In genomic region chr11:120679909-120680308, GRCm38 (mm10) we compare ENCODE assay signal across 9 mouse cellular contexts. TPM values are rescaled to one million over a fixed set of nuclear protein-coding genes. Genes with fewer than 3 reads are reported as not detected.
DNase-seq lines count a peak whose midpoint lies in the region; ATAC-seq and TF ChIP-seq lines count a peak whose summit lies in the region.
"Had no signal": no experiment of that assay in that cellular context is flagged by ENCODE, and none has a peak within 500 bp of the region (broad histone marks: within the 10 kb centered on the region; RNA-seq: fewer than 3 reads in every experiment).

No protein-coding gene starts in this region.

- H3K9me3 ChIP-seq in lung, postnatal 0 days (ENCODE audit: low read length) = no peaks in the 10 kb centered on the region
- no peaks in the 10 kb centered on the region for H3K9me3 ChIP-seq in limb, embryonic 10.5 days (replicated peaks)
- H3K9me3 ChIP-seq in neural tube, embryonic 15.5 days (replicated peaks) = no peaks in the 10 kb centered on the region
- H3K9me3 ChIP-seq: megakaryocyte, embryonic 14.5 days had no signal

- no peak overlapping the region for H3K4me3 ChIP-seq in heart, adult 2 months
- H3K4me3 ChIP-seq in embryonic fibroblast, embryonic 13.5 days (ENCODE audit: insufficient read depth, low read length) = no peak overlapping the region
- no peak overlapping the region for H3K4me3 ChIP-seq in lung, postnatal 0 days (ENCODE audit: low read depth, low read length)
- H3K4me3 ChIP-seq in limb, embryonic 10.5 days = no peak overlapping the region
- no peak overlapping the region for H3K4me3 ChIP-seq in neural tube, embryonic 15.5 days (replicated peaks)
- H3K4me3 ChIP-seq: megakaryocyte, embryonic 14.5 days had no signal

- peak; percentile 62 for TF ChIP-seq CTCF in heart, adult 2 months (IDR thresholded peaks at IDR 0.05)
- peak; percentile 31; the same call in 1 of the 2 replicates for TF ChIP-seq CTCF in embryonic fibroblast, embryonic 13.5 days (IDR thresholded peaks at IDR 0.05; ENCODE audit: borderline replicate concordance, insufficient read depth, low read length)
- TF ChIP-seq CTCF in lung, postnatal 0 days (IDR thresholded peaks at IDR 0.05) = peak; percentile 73

- 0 out of 2 replicates have a peak, but pooled peaks have one; percentile 13 for ATAC-seq in lung, postnatal 0 days
- ATAC-seq in neural tube, embryonic 15.5 days (ENCODE audit: low FRiP score) = no peak

- DNase-seq in heart, adult 2 months = no peak
- no peak for DNase-seq in heart, adult 11 months
- DNase-seq in CD4-positive, CD25-positive, alpha-beta regulatory T cell, adult 2 months (ENCODE audit: low read depth, low spot score) = peak; percentile 57
- peak; percentile 52 for DNase-seq in lung, postnatal 0 days (ENCODE audit: low spot score)
- DNase-seq in limb, embryonic 10.5 days (ENCODE audit: low spot score) = no peak
- DNase-seq in layer of hippocampus, adult 8-10 months (ENCODE audit: low spot score in 2 of 2) = no peak

- H3K4me2 ChIP-seq in lung, postnatal 0 days (replicated peaks; ENCODE audit: low read depth, low read length) = no peak overlapping the region
- no peak overlapping the region for H3K4me2 ChIP-seq in neural tube, embryonic 15.5 days

- H3K9ac ChIP-seq in heart, adult 2 months (ENCODE audit: low read depth, low read length) = no peak overlapping the region
- H3K9ac ChIP-seq in lung, postnatal 0 days (replicated peaks; ENCODE audit: low read depth) = no peak overlapping the region
- no peak overlapping the region for H3K9ac ChIP-seq in neural tube, embryonic 15.5 days (replicated peaks)

- peaks cover 2% of the 10 kb centered on the region; the same call in 1 of the 2 replicates for H3K4me1 ChIP-seq in heart, adult 2 months (ENCODE audit: control insufficient read depth, insufficient read depth, low read length)
- no peaks in the 10 kb centered on the region for H3K4me1 ChIP-seq in embryonic fibroblast, embryonic 13.5 days (ENCODE audit: control insufficient read depth, insufficient read depth, low read length)
- no peaks in the 10 kb centered on the region; the same call in 1 of the 2 replicates for H3K4me1 ChIP-seq in lung, postnatal 0 days (ENCODE audit: insufficient read depth, low read depth, low read length)
- H3K4me1 ChIP-seq in limb, embryonic 10.5 days = peaks cover 13% of the 10 kb centered on the region
- peaks cover 10% of the 10 kb centered on the region; the same call in 1 of the 2 replicates for H3K4me1 ChIP-seq in neural tube, embryonic 15.5 days

- H3K79me2 ChIP-seq in heart, adult 2 months (replicated peaks; ENCODE audit: control insufficient read depth, insufficient read depth, low read length) = no peaks in the 10 kb centered on the region

- H3K36me3 ChIP-seq in heart, adult 2 months (ENCODE audit: control insufficient read depth, insufficient read depth, low read length) = no peaks in the 10 kb centered on the region
- peaks cover 9% of the 10 kb centered on the region; the same call in 1 of the 2 replicates for H3K36me3 ChIP-seq in lung, postnatal 0 days (ENCODE audit: insufficient read depth, low read length)
- peaks cover 94% of the 10 kb centered on the region for H3K36me3 ChIP-seq in limb, embryonic 10.5 days
- H3K36me3 ChIP-seq in neural tube, embryonic 15.5 days = peaks cover 67% of the 10 kb centered on the region

- TF ChIP-seq POLR2A in heart, adult 2 months (IDR thresholded peaks at IDR 0.05; ENCODE audit: insufficient read depth, low read depth, low read length) = no peak
- TF ChIP-seq POLR2A in embryonic fibroblast, embryonic 13.5 days (IDR thresholded peaks at IDR 0.05; ENCODE audit: low read depth, low read length) = no peak

- intact Hi-C loops in heart, adult 2 months (cut with DNase I) = loop anchor here (2.0 kb wide), 1 partner anchor 21 kb away; no protein-coding TSS in a partner anchor

- TF ChIP-seq EP300 in heart, adult 2 months (IDR thresholded peaks at IDR 0.05; ENCODE audit: insufficient read depth, low read depth, low read length) = no peak
- TF ChIP-seq EP300 in lung, postnatal 0 days (IDR thresholded peaks at IDR 0.05) = no peak

- no peak overlapping the region for H3K27ac ChIP-seq in heart, adult 2 months
- no peak overlapping the region for H3K27ac ChIP-seq in embryonic fibroblast, embryonic 13.5 days (ENCODE audit: insufficient read depth, low read length)
- H3K27ac ChIP-seq in lung, postnatal 0 days (ENCODE audit: low read length) = no peak overlapping the region
- H3K27ac ChIP-seq in limb, embryonic 10.5 days = no peak overlapping the region
- no peak overlapping the region for H3K27ac ChIP-seq in neural tube, embryonic 15.5 days (replicated peaks)

- no peaks in the 10 kb centered on the region for H3K27me3 ChIP-seq in heart, adult 2 months (ENCODE audit: control insufficient read depth, insufficient read depth, low read length)
- H3K27me3 ChIP-seq in lung, postnatal 0 days (replicated peaks; ENCODE audit: insufficient read depth, low read length) = no peaks in the 10 kb centered on the region
- H3K27me3 ChIP-seq in limb, embryonic 10.5 days (ENCODE audit: low read depth, poor library complexity, severe bottlenecking) = no peaks in the 10 kb centered on the region
- H3K27me3 ChIP-seq in neural tube, embryonic 15.5 days (replicated peaks) = no peaks in the 10 kb centered on the region
- H3K27me3 ChIP-seq: megakaryocyte, embryonic 14.5 days had no signal

- 67% methylated on average over 3 of the region's 3 CpGs for WGBS in heart, adult 2 months
- 68% methylated on average over 3 of the region's 3 CpGs for WGBS in lung, postnatal 0 days
- WGBS in limb, embryonic 10.5 days = 89% methylated on average over 3 of the region's 3 CpGs
- WGBS in neural tube, embryonic 15.5 days = 82% methylated on average over 3 of the region's 3 CpGs

RNA-seq across cellular contexts. Expression of gene Aspscr1, which starts 7.1 kb away (rescaled TPM):
- total RNA-seq in heart, adult 2 months (2021) = 10 to 100 TPM; 35.2 to 38.3 TPM
- polyA plus RNA-seq in heart, adult 2 months (2012; rRNA removed) = 38.4 and 38.6 TPM in 2 replicates
- polyA plus RNA-seq in embryonic fibroblast, embryonic 13.5 days (2011; ENCODE audit: insufficient read length, low read depth, missing spikeins) = 49.8 and 53.9 TPM in 2 replicates
- polyA plus RNA-seq in lung, postnatal 0 days (2015; fragmentation: Nextera tagmentation; extraction: Ambion mirVana) = 114 and 129 TPM in 2 replicates
- polyA plus RNA-seq in limb, embryonic 10.5 days (2016; fragmentation: Nextera tagmentation; extraction: Ambion mirVana) = 166 and 171 TPM in 2 replicates
- 144 and 148 TPM in 2 replicates for polyA plus RNA-seq in neural tube, embryonic 15.5 days (2015; fragmentation: Nextera tagmentation; extraction: Ambion mirVana)
- total RNA-seq in layer of hippocampus, adult 8-10 months (2022) = 10 to 100 TPM; 53.0 to 61.0 (median 55.6) TPM

RNA-seq across cellular contexts. Expression of gene Notum, which starts 18.9 kb away (rescaled TPM):
- total RNA-seq in heart, adult 2 months (2021) = under 1 TPM in 1 of 2 experiments, not detected in 1; 0.23 TPM
- polyA plus RNA-seq in heart, adult 2 months (2012; rRNA removed) = 0.18 and 0.35 TPM in 2 replicates
- polyA plus RNA-seq in embryonic fibroblast, embryonic 13.5 days (2011; ENCODE audit: insufficient read length, low read depth, missing spikeins) = 0.47 and 0.63 TPM in 2 replicates
- polyA plus RNA-seq in lung, postnatal 0 days (2015; fragmentation: Nextera tagmentation; extraction: Ambion mirVana) = 8.5 and 10.2 TPM in 2 replicates
- polyA plus RNA-seq in limb, embryonic 10.5 days (2016; fragmentation: Nextera tagmentation; extraction: Ambion mirVana) = 9.1 and 10.1 TPM in 2 replicates
- 6.1 and 7.1 TPM in 2 replicates for polyA plus RNA-seq in neural tube, embryonic 15.5 days (2015; fragmentation: Nextera tagmentation; extraction: Ambion mirVana)
- 1 to 10 TPM; 1.5 to 5.4 (median 5.2) TPM for total RNA-seq in layer of hippocampus, adult 8-10 months (2022)

RNA-seq across cellular contexts. Expression of gene Myadml2, which starts 32.0 kb away (rescaled TPM):
- total RNA-seq in heart, adult 2 months (2021) = 10 to 100 TPM; 77.6 to 87.3 TPM
- 55.1 and 68.3 TPM in 2 replicates for polyA plus RNA-seq in heart, adult 2 months (2012; rRNA removed)
- polyA plus RNA-seq in embryonic fibroblast, embryonic 13.5 days (2011; ENCODE audit: insufficient read length, low read depth, missing spikeins) = not detected in 2 replicates
- polyA plus RNA-seq in lung, postnatal 0 days (2015; fragmentation: Nextera tagmentation; extraction: Ambion mirVana) = 0.46 TPM in 1 of 2 replicates, not detected in the other
- polyA plus RNA-seq in limb, embryonic 10.5 days (2016; fragmentation: Nextera tagmentation; extraction: Ambion mirVana) = not detected in 2 replicates
- 2.5 and 2.6 TPM in 2 replicates for polyA plus RNA-seq in neural tube, embryonic 15.5 days (2015; fragmentation: Nextera tagmentation; extraction: Ambion mirVana)
- total RNA-seq in layer of hippocampus, adult 8-10 months (2022) = 1 to 10 TPM; 3.6 to 8.2 (median 6.0) TPM

RNA-seq across cellular contexts. Expression of gene Cenpx, which starts 33.6 kb away (rescaled TPM):
- 10 to 100 TPM; 26.4 to 34.2 TPM for total RNA-seq in heart, adult 2 months (2021)
- 51.4 and 53.0 TPM in 2 replicates for polyA plus RNA-seq in heart, adult 2 months (2012; rRNA removed)
- polyA plus RNA-seq in embryonic fibroblast, embryonic 13.5 days (2011; ENCODE audit: insufficient read length, low read depth, missing spikeins) = 42.8 and 44.1 TPM in 2 replicates
- 102 and 112 TPM in 2 replicates for polyA plus RNA-seq in lung, postnatal 0 days (2015; fragmentation: Nextera tagmentation; extraction: Ambion mirVana)
- polyA plus RNA-seq in limb, embryonic 10.5 days (2016; fragmentation: Nextera tagmentation; extraction: Ambion mirVana) = 122 and 123 TPM in 2 replicates
- 108 and 115 TPM in 2 replicates for polyA plus RNA-seq in neural tube, embryonic 15.5 days (2015; fragmentation: Nextera tagmentation; extraction: Ambion mirVana)
- total RNA-seq in layer of hippocampus, adult 8-10 months (2022) = 10 to 100 TPM; 12.9 to 22.1 (median 17.2) TPM

RNA-seq across cellular contexts. Expression of gene Lrrc45, which starts 33.8 kb away (rescaled TPM):
- 1 to 10 TPM; 4.2 to 4.5 TPM for total RNA-seq in heart, adult 2 months (2021)
- 12.5 and 12.7 TPM in 2 replicates for polyA plus RNA-seq in heart, adult 2 months (2012; rRNA removed)
- 16.1 and 17.8 TPM in 2 replicates for polyA plus RNA-seq in embryonic fibroblast, embryonic 13.5 days (2011; ENCODE audit: insufficient read length, low read depth, missing spikeins)
- 37.3 and 41.4 TPM in 2 replicates for polyA plus RNA-seq in lung, postnatal 0 days (2015; fragmentation: Nextera tagmentation; extraction: Ambion mirVana)
- polyA plus RNA-seq in limb, embryonic 10.5 days (2016; fragmentation: Nextera tagmentation; extraction: Ambion mirVana) = 52.8 and 60.8 TPM in 2 replicates
- polyA plus RNA-seq in neural tube, embryonic 15.5 days (2015; fragmentation: Nextera tagmentation; extraction: Ambion mirVana) = 76.8 and 81.3 TPM in 2 replicates
- total RNA-seq in layer of hippocampus, adult 8-10 months (2022) = 10 to 100 TPM; 51.1 to 67.4 (median 65.7) TPM

Comparison
In these comparisons a context has a peak if more than half of its experiments do, and no peak if none do; other contexts are left out.
1. DNase-seq: peak in CD4-positive, CD25-positive, alpha-beta regulatory T cell, adult 2 months (single experiment) and lung, postnatal 0 days (single experiment); none in heart, adult 2 months (0 of 2), heart, adult 11 months (single experiment), limb, embryonic 10.5 days (single experiment) and layer of hippocampus, adult 8-10 months (0 of 2).
2. RNA of gene Myadml2, which starts 32.0 kb away (polyA plus RNA-seq): 55.1 to 68.3 TPM in heart, adult 2 months; 2.5 to 2.6 TPM in neural tube, embryonic 15.5 days, 0.46 TPM in lung, postnatal 0 days, not detected in embryonic fibroblast, embryonic 13.5 days and not detected in limb, embryonic 10.5 days; every median in the first group is over 10 times any median in the second.
3. Peak in every context shown above with its lines, with median percentiles within 50 percentile points of each other: CTCF ChIP-seq.